Mouse (Mus musculus): ENCODE measurements around the gene Pdlim3. TPM values are rescaled to one million over a fixed set of nuclear protein-coding genes. Genes with fewer than 3 reads are reported as not detected.

The Pdlim3 gene
- polyA plus RNA-seq (2014; fragmentation: Illumina TruSeq; extraction: RNeasy Lipid Tissue Mini Kit (QIAGEN cat#74804); ENCODE audit: low replicate concordance), result 34.2 TPM

GRCm38 (mm10) chr8:45885202-45885685 is at the start of gene Pdlim3:
TSS of gene Pdlim3 (plus strand) at chr8:45885461.

GRCm38 (mm10) chr8:45934582-45935014 is 49.3 kb downstream of the Pdlim3 start, which contains the start of gene Ccdc110:
TSS of gene Ccdc110 (plus strand) at chr8:45934619.

Other genes starting within 250 kb of the Pdlim3 start
- not detected for gene Ccdc110, start 49.2 kb downstream of the Pdlim3 start, polyA plus RNA-seq (2014; fragmentation: Illumina TruSeq; extraction: RNeasy Lipid Tissue Mini Kit (QIAGEN cat#74804); ENCODE audit: low replicate concordance)
- gene 1700029J07Rik, start 89.8 kb downstream of the Pdlim3 start, polyA plus RNA-seq (2014; fragmentation: Illumina TruSeq; extraction: RNeasy Lipid Tissue Mini Kit (QIAGEN cat#74804); ENCODE audit: low replicate concordance), result 2.9 TPM
- gene Ufsp2, start 90.1 kb downstream of the Pdlim3 start, polyA plus RNA-seq (2014; fragmentation: Illumina TruSeq; extraction: RNeasy Lipid Tissue Mini Kit (QIAGEN cat#74804); ENCODE audit: low replicate concordance), result 128 TPM
- gene Lrp2bp, start 113.8 kb downstream of the Pdlim3 start, polyA plus RNA-seq (2014; fragmentation: Illumina TruSeq; extraction: RNeasy Lipid Tissue Mini Kit (QIAGEN cat#74804); ENCODE audit: low replicate concordance), result 0.59 TPM
- 10.7 TPM for gene Ankrd37, start 120.2 kb downstream of the Pdlim3 start, polyA plus RNA-seq (2014; fragmentation: Illumina TruSeq; extraction: RNeasy Lipid Tissue Mini Kit (QIAGEN cat#74804); ENCODE audit: low replicate concordance)